Mouse (Mus musculus): Measurements from ENCODE around the gene Cd101. TPM values are rescaled to one million over a fixed set of nuclear protein-coding genes. Genes with fewer than 3 reads are reported as not detected.

Gene Cd101
- polyA plus RNA-seq, 1 experiment from 2014 or later = 0.06 TPM

DNA sequence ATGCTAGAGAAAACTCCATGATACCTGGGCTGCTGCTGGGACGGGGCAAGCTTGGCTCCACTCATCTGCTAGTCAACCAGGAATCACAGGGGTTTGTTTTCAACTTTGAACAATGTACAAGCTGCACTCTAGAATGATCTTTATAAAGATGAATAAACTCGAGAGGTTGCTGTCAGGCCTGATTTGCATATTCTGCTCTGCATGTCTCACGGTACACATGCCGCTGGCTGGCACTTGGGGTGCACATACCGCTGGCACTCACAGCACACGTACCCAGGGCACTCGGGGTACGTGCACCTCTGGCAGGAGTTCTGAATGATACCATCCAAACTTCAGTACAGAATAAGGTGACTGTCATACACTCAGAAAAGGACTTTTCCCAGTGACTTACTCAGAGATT lies 16.8 kb downstream of the Cd101 start:
- Histone ChIP-seq H3K36me3 (no peaks in the 10 kb centered on the region), H3K27me3 (ENCODE audit: low read depth, poor library complexity, severe bottlenecking) (no peaks in the 10 kb centered on the region), H3K27ac (replicated peaks) (no peak overlapping the region), H3K9me3 (replicated peaks) (no peaks in the 10 kb centered on the region), H3K4me1 (peaks cover 17% of the 10 kb centered on the region; the same call in 1 of the 2 replicates), H3K4me3 (no peak overlapping the region)
- WGBS = 89% methylated on average over 8 of the region's 8 CpGs
- no peak for DNase-seq (ENCODE audit: low spot score)

DNA sequence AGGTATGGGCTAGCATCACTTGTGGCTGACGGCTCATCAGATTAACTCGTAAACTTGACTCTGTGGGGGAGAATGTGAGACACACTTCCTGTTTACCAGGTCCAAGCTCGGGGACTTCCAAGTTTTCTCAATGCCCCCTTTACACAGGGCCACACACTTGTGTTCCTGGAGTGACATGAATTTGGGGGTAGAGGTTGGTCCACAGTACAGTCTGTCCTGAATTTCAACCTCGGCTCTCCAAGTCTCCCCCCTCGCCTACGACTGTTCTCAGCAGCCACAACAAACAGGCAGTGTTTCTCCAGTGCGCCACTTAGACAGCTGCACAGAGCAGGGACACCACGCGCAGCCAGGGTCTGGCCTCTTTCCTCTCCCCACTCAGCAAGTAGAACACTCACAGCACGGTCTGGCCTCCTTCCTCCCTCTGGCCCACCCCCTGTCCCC lies 17.2 kb downstream of the Cd101 start:
- WGBS = 75% methylated on average over 10 of the region's 10 CpGs
- no peak overlapping the region for H3K4me3 ChIP-seq
- no peaks in the 10 kb centered on the region for H3K36me3 ChIP-seq
- DNase-seq (ENCODE audit: low spot score) = no peak
- no peak overlapping the region for H3K27ac ChIP-seq (replicated peaks)
- peaks cover 17% of the 10 kb centered on the region; the same call in 1 of the 2 replicates for H3K4me1 ChIP-seq
- no peaks in the 10 kb centered on the region for H3K9me3 ChIP-seq (replicated peaks)
- no peaks in the 10 kb centered on the region for H3K27me3 ChIP-seq (ENCODE audit: low read depth, poor library complexity, severe bottlenecking)

DNA sequence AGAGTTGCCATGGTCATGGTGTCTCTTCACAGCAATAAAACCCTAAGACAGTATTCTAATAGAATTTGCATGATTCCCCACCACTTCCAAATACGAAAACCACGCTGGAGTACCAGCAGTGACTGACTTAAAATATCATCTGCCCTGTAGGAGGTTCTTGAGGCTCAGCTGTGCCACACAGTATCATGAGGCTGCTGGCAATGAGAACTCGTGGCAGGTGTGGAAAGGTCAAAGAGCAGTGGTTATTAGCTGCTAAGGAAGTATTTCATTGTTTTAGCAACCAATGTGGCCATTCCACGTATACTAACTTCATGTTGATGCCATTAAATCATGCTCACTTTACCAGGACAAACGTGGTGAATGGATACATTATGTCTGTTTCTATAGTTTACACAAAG lies 18.2 kb downstream of the Cd101 start:
- no peaks in the 10 kb centered on the region for H3K36me3 ChIP-seq
- H3K4me3 ChIP-seq = no peak overlapping the region
- no peak for DNase-seq (ENCODE audit: low spot score)
- H3K27ac ChIP-seq (replicated peaks) = no peak overlapping the region
- peaks cover 17% of the 10 kb centered on the region; the same call in 1 of the 2 replicates for H3K4me1 ChIP-seq
- H3K27me3 ChIP-seq (ENCODE audit: low read depth, poor library complexity, severe bottlenecking) = no peaks in the 10 kb centered on the region
- whole genome bisulfite sequencing = 81% methylated on average over 5 of the region's 5 CpGs
- no peaks in the 10 kb centered on the region for H3K9me3 ChIP-seq (replicated peaks)

DNA sequence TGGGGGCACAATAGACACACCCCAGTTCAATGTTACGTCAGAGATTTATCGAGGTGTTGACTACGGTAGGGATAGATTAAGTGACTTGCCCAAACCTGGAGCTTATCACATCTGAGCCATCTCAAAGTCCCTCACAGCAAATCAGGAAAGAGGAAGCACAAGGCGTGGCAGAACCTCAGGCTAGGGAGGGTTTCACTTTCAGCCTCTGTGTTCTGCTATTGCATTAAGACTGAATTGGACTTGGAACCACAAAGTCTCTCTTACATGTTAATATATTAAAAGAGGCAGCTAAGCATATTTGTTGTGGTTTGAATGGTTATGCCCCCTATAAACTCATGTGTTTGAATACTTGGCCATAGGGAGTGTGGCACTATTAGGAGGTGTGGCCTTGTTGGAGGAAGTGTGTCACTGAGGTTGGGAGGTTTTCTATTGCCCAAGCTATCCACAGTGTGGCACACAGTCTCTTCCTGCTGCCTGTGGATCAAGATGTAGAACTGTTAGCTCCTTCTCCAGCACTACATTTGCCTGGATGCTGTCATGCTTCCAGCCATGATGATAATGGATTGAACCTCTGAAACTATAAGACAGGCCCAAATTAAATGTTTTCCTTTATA lies 18.7 kb downstream of the Cd101 start:
- 95% methylated on average over 4 of the region's 4 CpGs for WGBS
- no peaks in the 10 kb centered on the region for H3K9me3 ChIP-seq (replicated peaks)
- H3K27me3 ChIP-seq (ENCODE audit: low read depth, poor library complexity, severe bottlenecking) = no peaks in the 10 kb centered on the region
- peaks cover 13% of the 10 kb centered on the region; the same call in 1 of the 2 replicates for H3K4me1 ChIP-seq
- H3K36me3 ChIP-seq = no peaks in the 10 kb centered on the region
- H3K27ac ChIP-seq (replicated peaks) = no peak overlapping the region
- no peak for DNase-seq (ENCODE audit: low spot score)
- H3K4me3 ChIP-seq = no peak overlapping the region

DNA sequence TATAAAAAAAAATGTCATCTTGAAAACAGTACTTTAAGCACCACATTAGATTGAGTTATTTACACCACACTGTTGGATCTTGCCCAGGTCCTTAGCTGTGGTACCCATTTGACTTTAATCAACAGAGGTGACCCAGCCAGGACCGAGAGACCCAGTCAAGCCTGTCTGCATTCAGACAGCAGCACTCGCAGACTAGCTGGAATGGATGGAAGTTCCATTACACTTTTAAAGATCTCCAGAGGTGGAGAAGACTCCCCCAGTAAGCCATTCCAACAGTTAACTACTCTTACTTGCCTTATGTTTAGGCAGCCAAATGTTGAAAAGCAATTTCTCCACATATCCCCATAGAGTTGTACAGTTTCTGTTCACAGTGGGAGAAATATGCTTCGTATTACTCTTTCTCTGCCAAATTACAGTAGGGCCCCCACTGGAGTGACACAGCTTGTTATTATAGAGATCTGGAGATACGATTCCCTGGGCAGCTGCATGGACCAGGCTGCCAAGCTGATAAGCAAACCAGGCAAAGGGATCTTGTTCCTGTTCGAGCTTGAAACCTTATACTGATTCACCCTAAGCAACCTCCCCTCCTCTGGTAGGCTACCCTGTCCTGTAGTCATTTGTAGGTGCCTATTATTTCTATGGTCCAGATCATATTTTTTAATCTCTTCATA lies 22.1 kb downstream of the Cd101 start:
- DNase-seq (ENCODE audit: low spot score) = no peak
- Histone ChIP-seq H3K27ac (replicated peaks) (no peak overlapping the region), H3K4me1 (peaks cover 4% of the 10 kb centered on the region; the same call in 1 of the 2 replicates), H3K9me3 (replicated peaks) (no peaks in the 10 kb centered on the region), H3K27me3 (ENCODE audit: low read depth, poor library complexity, severe bottlenecking) (no peaks in the 10 kb centered on the region), H3K36me3 (no peaks in the 10 kb centered on the region), H3K4me3 (no peak overlapping the region)
- WGBS = 80% methylated on average over 5 of the region's 5 CpGs

DNA sequence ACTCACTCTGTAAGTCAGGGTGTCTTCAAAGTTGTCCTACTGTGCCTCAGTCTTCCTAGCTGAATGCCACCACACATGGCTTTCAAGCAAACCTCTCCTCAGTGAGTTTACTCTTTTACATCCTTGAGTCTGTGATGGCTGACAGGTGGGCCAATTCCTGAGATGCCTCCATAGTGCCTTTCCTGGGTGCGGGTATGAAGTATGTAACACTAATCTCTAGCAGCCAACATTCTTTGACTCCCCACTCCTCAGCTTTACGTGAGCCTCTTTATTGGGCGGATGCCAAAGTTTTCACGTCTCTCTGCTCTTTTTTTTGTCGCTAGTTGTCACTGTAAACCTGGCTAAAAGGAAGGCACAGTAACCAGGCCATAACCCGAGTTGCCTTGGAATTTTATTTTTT lies 24.0 kb downstream of the Cd101 start:
- no peaks in the 10 kb centered on the region for H3K9me3 ChIP-seq (replicated peaks)
- no peak overlapping the region for H3K27ac ChIP-seq (replicated peaks)
- no peaks in the 10 kb centered on the region for H3K36me3 ChIP-seq
- DNase-seq (ENCODE audit: low spot score) = no peak
- H3K4me3 ChIP-seq = no peak overlapping the region
- WGBS = 91% methylated on average over 6 of the region's 6 CpGs
- no peaks in the 10 kb centered on the region for H3K27me3 ChIP-seq (ENCODE audit: low read depth, poor library complexity, severe bottlenecking)
- H3K4me1 ChIP-seq = peaks cover 3% of the 10 kb centered on the region; the same call in 1 of the 2 replicates

DNA sequence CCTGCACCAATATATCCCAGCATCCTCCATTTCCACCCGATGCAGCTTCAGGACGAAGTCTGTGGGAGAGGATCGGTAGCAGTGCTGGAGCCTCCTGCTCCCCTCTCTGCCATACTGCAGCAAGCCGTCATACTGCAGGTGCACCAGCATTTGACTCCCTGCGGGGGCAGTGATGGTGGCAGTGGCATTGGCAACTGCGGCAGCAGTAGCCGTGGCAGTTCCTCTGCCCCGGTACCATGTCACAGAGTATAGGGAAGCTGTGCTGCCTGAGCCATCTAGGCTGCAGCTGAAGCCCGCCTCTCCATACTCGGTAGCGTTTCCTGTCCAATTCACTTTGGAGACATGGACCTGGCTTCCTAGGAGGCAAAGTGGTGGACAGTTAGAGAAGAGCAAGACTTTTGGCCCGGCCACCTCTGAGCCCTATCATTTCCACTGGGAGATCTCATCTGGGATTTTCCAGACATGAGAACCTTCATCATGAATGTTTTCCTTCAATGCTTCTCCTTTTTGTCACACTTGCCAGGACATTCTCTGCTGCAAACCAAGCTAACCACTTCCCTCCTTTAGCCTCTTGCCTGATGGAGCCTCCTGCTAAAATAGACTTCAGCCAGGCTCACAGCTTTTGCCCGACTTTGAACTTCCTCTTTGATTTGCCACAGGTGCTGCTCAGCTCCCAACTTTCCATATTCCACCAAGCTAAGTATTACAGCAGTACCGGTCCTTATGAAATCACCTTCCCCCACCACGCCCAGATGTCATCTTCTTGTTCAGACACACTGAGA lies 25.6 kb downstream of the Cd101 start:
- 90% methylated on average over 15 of the region's 15 CpGs for WGBS
- Histone ChIP-seq H3K4me1 (peaks cover 4% of the 10 kb centered on the region; the same call in 1 of the 2 replicates), H3K27ac (replicated peaks) (no peak overlapping the region), H3K4me3 (no peak overlapping the region), H3K36me3 (no peaks in the 10 kb centered on the region), H3K27me3 (ENCODE audit: low read depth, poor library complexity, severe bottlenecking) (no peaks in the 10 kb centered on the region), H3K9me3 (replicated peaks) (no peaks in the 10 kb centered on the region)
- DNase-seq (ENCODE audit: low spot score) = no peak

DNA sequence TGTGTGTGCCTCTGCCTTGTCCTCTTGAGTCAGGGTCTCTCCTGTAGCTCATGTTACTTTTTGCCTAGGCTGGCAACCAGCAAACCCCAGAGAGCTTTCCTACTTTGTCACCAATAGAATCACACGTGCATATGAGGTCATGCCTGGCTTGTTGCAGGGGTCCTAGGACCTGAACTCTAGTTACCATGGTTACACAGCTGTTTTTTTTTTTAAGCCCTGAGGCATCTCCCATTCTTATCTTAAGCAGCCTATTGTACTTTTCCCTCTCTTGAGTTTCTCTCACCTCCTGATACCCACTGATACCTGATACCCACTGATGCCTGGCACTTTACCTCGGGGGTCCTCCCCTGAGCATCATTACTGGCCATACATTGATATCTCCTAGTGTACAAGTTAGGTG lies 29.6 kb downstream of the Cd101 start:
- H3K36me3 ChIP-seq = no peaks in the 10 kb centered on the region
- no peak overlapping the region for H3K4me3 ChIP-seq
- H3K27me3 ChIP-seq (ENCODE audit: low read depth, poor library complexity, severe bottlenecking) = no peaks in the 10 kb centered on the region
- WGBS = 35% methylated on average over 2 of the region's 2 CpGs
- no peak for DNase-seq (ENCODE audit: low spot score)
- peaks cover 10% of the 10 kb centered on the region for H3K4me1 ChIP-seq
- no peaks in the 10 kb centered on the region for H3K9me3 ChIP-seq (replicated peaks)
- no peak overlapping the region for H3K27ac ChIP-seq (replicated peaks)

DNA sequence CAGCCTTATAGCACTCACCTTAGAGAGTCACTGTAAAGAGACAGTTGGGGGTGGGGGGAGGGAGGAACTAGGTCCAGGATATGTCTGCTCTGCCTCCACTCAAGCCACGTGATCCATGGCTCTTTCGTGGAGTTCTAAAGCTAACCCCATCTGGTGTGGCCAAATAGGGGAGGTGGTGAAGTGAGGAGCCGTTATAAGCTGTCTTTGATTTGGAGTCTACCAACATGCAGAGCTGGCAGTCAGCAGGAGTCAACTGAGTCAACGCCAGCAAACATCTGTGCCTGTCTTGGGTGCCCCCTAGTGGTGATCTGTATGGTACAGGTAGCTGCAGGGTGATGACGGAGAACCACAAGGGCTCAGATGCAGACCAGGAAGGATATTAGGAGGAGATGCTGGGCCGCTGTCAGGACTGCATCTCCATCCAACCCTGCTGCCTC lies 30.4 kb downstream of the Cd101 start:
- H3K27me3 ChIP-seq (ENCODE audit: low read depth, poor library complexity, severe bottlenecking) = no peaks in the 10 kb centered on the region
- H3K36me3 ChIP-seq = no peaks in the 10 kb centered on the region
- no peak overlapping the region for H3K4me3 ChIP-seq
- H3K4me1 ChIP-seq = peaks cover 16% of the 10 kb centered on the region
- H3K9me3 ChIP-seq (replicated peaks) = no peaks in the 10 kb centered on the region
- no peak overlapping the region for H3K27ac ChIP-seq (replicated peaks)
- 13% methylated on average over 6 of the region's 6 CpGs for WGBS
- peak; percentile 70 for DNase-seq (ENCODE audit: low spot score)

DNA sequence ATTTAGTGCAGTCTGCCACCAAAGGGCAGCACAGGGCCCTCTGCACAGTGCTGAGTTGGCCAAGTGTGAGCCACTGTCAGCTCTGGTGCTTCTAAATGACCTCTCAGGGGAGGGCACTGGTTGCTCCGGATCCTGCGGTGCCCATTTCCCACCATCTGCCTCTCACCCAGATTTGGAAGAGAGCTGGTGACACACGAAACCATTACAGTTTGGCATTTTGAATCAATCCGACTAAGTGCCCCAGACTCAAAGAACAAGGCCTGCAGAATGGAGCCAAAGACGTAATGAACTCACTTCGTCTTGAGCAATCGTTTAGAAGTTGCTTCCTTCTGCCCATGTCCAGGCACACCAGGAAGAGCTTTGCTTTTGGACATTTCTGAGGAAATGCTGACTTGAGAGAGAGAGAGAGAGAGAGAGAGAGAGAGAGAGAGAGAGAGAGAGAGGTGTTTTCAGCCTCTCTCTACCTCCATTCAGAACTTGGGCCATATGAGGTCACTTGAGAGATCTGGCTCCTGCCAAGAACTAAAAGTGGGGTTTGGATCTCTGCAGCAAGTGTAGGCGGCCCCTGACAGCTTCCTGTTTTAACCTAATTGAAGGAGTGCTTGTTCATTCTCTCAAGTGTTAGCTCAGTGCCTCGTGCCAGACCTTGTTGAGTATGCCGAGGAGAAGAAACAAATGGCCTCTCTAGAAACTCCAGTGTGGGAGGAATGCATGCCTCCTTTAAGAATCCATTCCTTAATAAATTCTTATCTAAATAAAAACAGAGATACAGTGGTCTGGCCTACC lies 31.4 kb downstream of the Cd101 start:
- no peak overlapping the region for H3K27ac ChIP-seq (replicated peaks)
- H3K4me1 ChIP-seq = peaks cover 18% of the 10 kb centered on the region
- H3K4me3 ChIP-seq = no peak overlapping the region
- 89% methylated on average over 10 of the region's 10 CpGs for WGBS
- no peaks in the 10 kb centered on the region for H3K9me3 ChIP-seq (replicated peaks)
- no peaks in the 10 kb centered on the region for H3K27me3 ChIP-seq (ENCODE audit: low read depth, poor library complexity, severe bottlenecking)
- no peak for DNase-seq (ENCODE audit: low spot score)
- H3K36me3 ChIP-seq = no peaks in the 10 kb centered on the region

DNA sequence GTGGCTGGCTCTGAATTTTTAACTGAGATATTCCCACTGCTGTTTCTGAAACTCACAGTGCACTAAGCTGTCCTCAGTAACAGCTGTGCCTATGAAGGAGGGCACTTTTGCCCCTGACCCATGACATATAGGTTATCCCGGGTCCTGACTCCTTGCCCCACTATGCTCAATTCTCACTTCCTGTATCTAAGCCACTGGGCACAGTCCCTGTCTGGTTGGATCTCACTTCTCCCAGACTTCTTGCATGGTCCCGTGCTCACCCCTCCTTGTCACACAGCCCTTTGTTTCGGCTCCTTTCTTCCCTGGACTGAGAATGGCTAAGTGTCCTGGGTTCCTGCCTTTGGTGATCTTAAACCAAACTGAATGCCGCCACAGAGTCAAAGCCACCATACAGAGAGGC lies 35.1 kb downstream of the Cd101 start:
- Histone ChIP-seq H3K36me3 (no peaks in the 10 kb centered on the region), H3K27me3 (ENCODE audit: low read depth, poor library complexity, severe bottlenecking) (no peaks in the 10 kb centered on the region), H3K4me1 (peaks cover 22% of the 10 kb centered on the region), H3K27ac (replicated peaks) (0 out of 2 replicates have a peak overlapping the region, but pooled peaks have one; percentile 13), H3K9me3 (replicated peaks) (no peaks in the 10 kb centered on the region), H3K4me3 (no peak overlapping the region)
- no peak for DNase-seq (ENCODE audit: low spot score)
- 70% methylated on average over 4 of the region's 4 CpGs for WGBS

DNA sequence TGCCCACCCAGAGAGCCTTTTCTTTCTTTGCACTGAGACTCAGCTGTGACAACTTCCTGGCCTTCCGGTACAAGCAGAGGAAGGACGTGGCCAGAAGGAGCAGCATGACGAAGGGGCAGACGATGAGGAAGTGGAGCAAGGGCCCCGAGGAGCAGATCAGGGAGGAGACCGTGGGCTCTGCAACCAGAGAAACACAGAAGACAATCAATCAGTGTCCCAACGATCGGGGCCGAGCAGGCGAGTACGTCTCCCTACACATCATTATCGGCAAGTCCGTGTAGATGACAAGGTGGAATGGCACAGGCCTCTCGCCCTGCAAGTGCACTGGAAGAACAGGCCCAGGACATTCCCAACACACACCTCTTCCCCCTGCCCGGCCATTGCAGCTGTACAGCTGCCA lies 35.6 kb downstream of the Cd101 start:
- no peak overlapping the region for H3K27ac ChIP-seq (replicated peaks)
- H3K27me3 ChIP-seq (ENCODE audit: low read depth, poor library complexity, severe bottlenecking) = no peaks in the 10 kb centered on the region
- no peak overlapping the region for H3K4me3 ChIP-seq
- no peaks in the 10 kb centered on the region for H3K9me3 ChIP-seq (replicated peaks)
- H3K4me1 ChIP-seq = peaks cover 17% of the 10 kb centered on the region
- 86% methylated on average over 15 of the region's 15 CpGs for WGBS
- DNase-seq (ENCODE audit: low spot score) = no peak
- no peaks in the 10 kb centered on the region for H3K36me3 ChIP-seq
